Mouse (Mus musculus): ENCODE results near the gene C130026I21Rik. TPM values are rescaled to one million over a fixed set of nuclear protein-coding genes. Genes with fewer than 3 reads are reported as not detected.
"Not testable (repeated sequence)": the region's sequence is repeated elsewhere in the genome, so short reads cannot be mapped to it uniquely, and the experiment has no call there.

Gene C130026I21Rik
- polyA plus RNA-seq, 1 experiment = not detected

- 96% methylated on average over 3 of the region's 3 CpGs for WGBS
- not testable (repeated sequence) for H3K27ac ChIP-seq (ENCODE audit: insufficient read depth, low read depth, low read length); H3K4me1 ChIP-seq (ENCODE audit: control insufficient read depth, insufficient read depth, low read length); H3K4me3 ChIP-seq (ENCODE audit: insufficient read depth, low read depth, low read length)
Measured at GRCm38 (mm10) chr1:84956771-84957170, 313.6 kb downstream of the C130026I21Rik start.

GRCm38 (mm10) chr1:84952456-84953181 is 317.7 kb downstream of the C130026I21Rik start:
- H3K4me1 ChIP-seq (ENCODE audit: control insufficient read depth, insufficient read depth, low read length) = no peaks in the 10 kb centered on the region
- no peak overlapping the region for H3K4me3 ChIP-seq (ENCODE audit: insufficient read depth, low read depth, low read length)
- TF ChIP-seq POLR2A (IDR thresholded peaks at IDR 0.05; ENCODE audit: insufficient read depth, low read depth, low read length) (no peak), CTCF (IDR thresholded peaks at IDR 0.05; ENCODE audit: insufficient read depth, low read depth, low read length) (no peak)
- no peak overlapping the region for H3K27ac ChIP-seq (ENCODE audit: insufficient read depth, low read depth, low read length)
- WGBS = 82% methylated on average over 10 of the region's 10 CpGs

- WGBS = 82% methylated on average over 3 of the region's 3 CpGs
- Histone ChIP-seq H3K4me3 (ENCODE audit: insufficient read depth, low read depth, low read length) (no peak overlapping the region), H3K27ac (ENCODE audit: insufficient read depth, low read depth, low read length) (no peak overlapping the region), H3K4me1 (ENCODE audit: control insufficient read depth, insufficient read depth, low read length) (no peaks in the 10 kb centered on the region)
- TF ChIP-seq CTCF (IDR thresholded peaks at IDR 0.05; ENCODE audit: insufficient read depth, low read depth, low read length) (no peak), POLR2A (IDR thresholded peaks at IDR 0.05; ENCODE audit: insufficient read depth, low read depth, low read length) (no peak)
Measured at GRCm38 (mm10) chr1:84951566-84951965, 318.8 kb downstream of the C130026I21Rik start.

GRCm38 (mm10) chr1:84947390-84947789 is 323.0 kb downstream of the C130026I21Rik start:
- Histone ChIP-seq H3K27ac (ENCODE audit: insufficient read depth, low read depth, low read length) (no peak overlapping the region), H3K4me1 (ENCODE audit: control insufficient read depth, insufficient read depth, low read length) (no peaks in the 10 kb centered on the region), H3K4me3 (ENCODE audit: insufficient read depth, low read depth, low read length) (no peak overlapping the region)
- TF ChIP-seq CTCF (IDR thresholded peaks at IDR 0.05; ENCODE audit: insufficient read depth, low read depth, low read length) = no peak
- TF ChIP-seq POLR2A (IDR thresholded peaks at IDR 0.05; ENCODE audit: insufficient read depth, low read depth, low read length) = no peak
- 68% methylated on average over 2 of the region's 2 CpGs for WGBS

- no peak overlapping the region for H3K4me3 ChIP-seq (ENCODE audit: insufficient read depth, low read depth, low read length)
- TF ChIP-seq CTCF (IDR thresholded peaks at IDR 0.05; ENCODE audit: insufficient read depth, low read depth, low read length) (no peak), POLR2A (IDR thresholded peaks at IDR 0.05; ENCODE audit: insufficient read depth, low read depth, low read length) (no peak)
- no peaks in the 10 kb centered on the region for H3K4me1 ChIP-seq (ENCODE audit: control insufficient read depth, insufficient read depth, low read length)
- 83% methylated on average over 3 of the region's 3 CpGs for WGBS
- H3K27ac ChIP-seq (ENCODE audit: insufficient read depth, low read depth, low read length) = no peak overlapping the region
Measured at GRCm38 (mm10) chr1:84945950-84946349, 324.4 kb downstream of the C130026I21Rik start.

- WGBS = 94% methylated on average over 4 of the region's 4 CpGs
- no peak overlapping the region for H3K27ac ChIP-seq (ENCODE audit: insufficient read depth, low read depth, low read length)
- no peak overlapping the region for H3K4me3 ChIP-seq (ENCODE audit: insufficient read depth, low read depth, low read length)
- no peaks in the 10 kb centered on the region for H3K4me1 ChIP-seq (ENCODE audit: control insufficient read depth, insufficient read depth, low read length)
- TF ChIP-seq CTCF (IDR thresholded peaks at IDR 0.05; ENCODE audit: insufficient read depth, low read depth, low read length) (no peak), POLR2A (IDR thresholded peaks at IDR 0.05; ENCODE audit: insufficient read depth, low read depth, low read length) (no peak)
Measured at GRCm38 (mm10) chr1:84943549-84943948, 326.8 kb downstream of the C130026I21Rik start.

Other genes starting within 250 kb of the C130026I21Rik start
- gene Gm10553, start 170.4 kb downstream of the C130026I21Rik start, polyA plus RNA-seq (2012; ENCODE audit: insufficient read depth, insufficient read length, low replicate concordance, missing spikeins) = not detected in 2 replicates
- not detected in 2 replicates for gene A530032D15Rik, start 160.7 kb downstream of the C130026I21Rik start, polyA plus RNA-seq (2012; ENCODE audit: insufficient read depth, insufficient read length, low replicate concordance, missing spikeins)

Data from olfactory bulb, adult 2 months (tissue).